Mouse (Mus musculus) heart, postnatal 36 days (tissue): ENCODE results near the gene Astl. TPM values are rescaled to one million over a fixed set of nuclear protein-coding genes. Genes with fewer than 3 reads are reported as not detected.

ENCODE experiments used
- DNase-seq, 2 experiments: peaks; one replicate each; pipeline ENCODE4 v3.0.0; 2021 to 2022
- intact Hi-C: fragments of 180-260 bp; cut with DNase I; formaldehyde crosslinking; loops from one replicate; pipeline ENCODE4 v1.15.1; 2025
- total RNA-seq, 2 experiments: library from RNA; stranded (reverse); gene quantifications; 2 replicates each; pipeline ENCODE4 v1.2.3; 2021

Astl gene
- total RNA-seq, 2 experiments from 2014 or later, result not detected

GRCm38 (mm10) chr2:127362459-127363281 lies 24.2 kb downstream of the Astl start, which contains the start of gene Adra2b:
Gene Adra2b, plus strand, starts transcription at chr2:127363208.
- peak; percentile 82 to 87 for DNase-seq
- intact Hi-C loops, result loop anchor here (1.0 to 5.0 kb wide), 3 partner anchors 68 to 195 kb away; no protein-coding TSS in a partner anchor

- DNase-seq, result no peak
- intact Hi-C loops, result loop anchor here (2.0 to 5.0 kb wide), 2 partner anchors 138 to 194 kb away; no protein-coding TSS in a partner anchor
Observed at GRCm38 (mm10) chr2:127363282-127363652, 24.8 kb downstream of the Astl start.

- intact Hi-C loops, result loop anchor here (2.0 to 5.0 kb wide), 2 partner anchors 137 to 194 kb away; no protein-coding TSS in a partner anchor
- DNase-seq, result no peak
Observed at GRCm38 (mm10) chr2:127363696-127364095, 25.3 kb downstream of the Astl start.

GRCm38 (mm10) chr2:127364452-127364851 lies 26.0 kb downstream of the Astl start:
- intact Hi-C loops, result loop anchor here (5.0 kb wide), 1 partner anchor 193 kb away; no protein-coding TSS in a partner anchor
- no peak for DNase-seq

DNA sequence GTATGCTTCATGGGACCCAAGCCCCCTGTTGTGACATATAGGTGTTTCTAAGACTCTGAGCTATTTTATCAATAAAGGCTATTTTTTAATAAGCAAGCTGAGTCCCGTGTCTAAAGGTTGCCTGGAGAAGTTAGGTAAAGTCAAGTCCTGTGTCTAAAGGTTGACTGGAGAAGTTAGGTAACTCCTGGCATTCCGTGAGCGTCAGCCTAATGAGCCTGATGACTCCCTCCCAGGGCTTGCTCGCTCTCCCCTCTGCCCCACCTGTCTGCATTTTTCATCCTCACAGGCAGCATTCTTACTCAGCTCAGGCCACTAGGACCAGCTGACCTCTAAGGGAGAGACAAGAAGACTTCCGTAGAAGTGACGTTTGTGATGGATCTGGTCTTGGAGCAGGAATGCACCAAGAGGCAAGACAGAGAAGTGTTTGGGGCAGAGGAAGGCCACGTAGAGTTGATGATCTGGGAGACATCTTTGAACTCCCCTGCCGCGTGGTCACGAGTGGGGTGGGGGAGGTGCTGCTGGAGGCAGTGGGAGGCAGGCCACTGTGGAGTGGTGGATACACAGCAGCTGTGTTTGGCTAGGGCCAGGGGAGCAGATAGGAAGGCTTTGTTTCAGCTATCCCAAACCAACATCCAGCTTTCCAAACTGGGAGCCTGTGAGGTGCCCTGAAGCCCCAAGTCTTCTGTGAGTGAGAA lies 28.8 kb downstream of the Astl start:
- no peak for DNase-seq
- intact Hi-C loops, result no loop called here

DNA sequence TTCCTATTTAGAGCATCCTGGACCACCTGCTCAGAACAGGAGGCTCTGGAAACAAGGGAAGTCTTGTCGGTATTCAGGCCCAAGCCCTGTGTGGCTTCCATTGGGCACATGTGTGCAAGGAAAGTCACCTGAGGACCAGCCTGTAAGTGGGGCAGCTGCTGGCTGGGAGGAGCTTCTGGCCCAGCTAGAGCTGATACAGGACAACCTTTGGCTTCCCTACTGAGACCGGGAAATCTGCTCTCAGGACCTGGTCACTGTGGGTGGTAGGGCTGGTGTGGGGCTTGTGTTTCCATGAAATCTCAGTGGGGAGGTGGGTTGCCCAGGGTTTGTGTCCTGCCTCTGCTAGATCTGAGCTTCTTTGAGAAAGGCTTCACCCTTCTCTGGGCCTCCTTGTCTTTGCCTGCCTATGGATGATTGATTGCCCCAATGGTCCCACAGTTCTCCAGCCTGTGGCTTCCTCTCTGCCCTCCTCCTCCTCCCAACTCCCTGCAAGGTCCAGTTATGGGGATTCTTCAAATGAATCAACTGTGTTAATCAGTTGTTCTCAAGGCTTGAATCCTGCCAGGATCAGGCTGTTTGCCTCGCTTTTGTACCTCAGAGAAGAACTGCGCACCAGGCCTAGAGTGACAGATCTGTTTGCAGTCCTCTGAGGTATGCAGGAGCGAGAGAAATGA lies 31.4 kb downstream of the Astl start:
- no peak for DNase-seq
- intact Hi-C loops, result no loop called here

DNA sequence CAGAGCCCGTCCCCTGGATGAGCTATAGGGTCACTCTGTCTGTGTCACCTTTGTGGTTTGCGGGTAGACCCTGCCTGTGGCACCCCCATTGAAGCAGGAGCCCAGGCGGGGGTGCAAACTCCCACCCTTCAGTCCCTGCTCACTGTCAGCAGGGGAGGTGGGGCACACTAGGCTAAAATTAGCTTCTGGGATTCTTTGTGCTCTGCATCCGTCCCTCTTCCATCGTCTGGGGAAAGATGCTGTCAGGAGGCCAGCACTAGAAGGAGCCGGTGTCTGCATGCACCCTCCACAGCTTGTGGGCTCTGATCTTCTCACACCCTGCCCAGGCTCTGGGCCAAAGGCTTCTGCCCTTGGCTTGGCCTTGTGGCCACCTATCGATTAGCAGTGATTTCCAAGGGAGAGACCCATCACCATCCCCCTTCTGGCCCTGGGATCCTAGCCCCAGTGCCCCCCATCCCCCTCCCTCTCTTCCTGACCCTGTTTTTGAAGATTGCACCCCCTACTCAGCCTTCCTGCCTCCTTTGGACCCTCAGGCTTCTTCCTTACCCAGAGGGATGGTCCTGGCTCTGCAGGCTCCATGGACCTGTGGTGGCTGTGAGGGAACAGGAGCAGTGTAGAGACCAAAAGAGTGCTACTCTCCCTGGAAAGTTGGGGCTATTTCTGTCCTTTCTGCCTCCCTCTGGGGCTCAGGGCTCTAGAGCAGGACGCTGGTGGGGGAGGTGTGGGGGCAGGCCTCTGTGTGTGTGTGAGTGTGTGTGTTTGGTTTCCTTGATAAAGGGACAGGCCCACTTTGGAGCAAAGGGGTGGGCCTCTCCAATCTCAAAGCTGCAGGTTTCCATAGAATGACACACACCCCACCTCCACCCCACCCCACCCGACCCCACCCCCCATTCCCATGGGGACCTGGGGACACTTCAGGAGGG lies 32.4 kb downstream of the Astl start:
- intact Hi-C loops, result no loop called here
- no peak for DNase-seq

DNA sequence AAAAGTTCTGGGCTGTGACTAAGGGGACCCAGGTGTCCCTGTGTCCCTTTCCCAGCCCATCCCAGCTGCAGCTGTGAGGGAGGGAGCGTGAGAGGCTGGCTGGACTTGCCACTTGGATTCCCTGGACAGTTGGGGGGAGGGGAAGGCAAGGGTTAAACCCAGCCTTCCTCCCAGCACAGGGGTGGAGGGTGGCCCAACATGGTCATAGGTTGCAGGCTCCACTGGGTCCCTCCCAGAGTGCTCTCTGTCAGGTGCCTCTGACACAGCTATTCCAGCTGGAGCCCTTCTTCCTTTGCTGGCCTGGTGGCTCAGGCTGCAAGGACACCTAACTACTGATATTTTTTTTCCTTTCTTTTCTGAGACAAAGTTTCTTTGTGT lies 33.0 kb downstream of the Astl start:
- no peak for DNase-seq

DNA sequence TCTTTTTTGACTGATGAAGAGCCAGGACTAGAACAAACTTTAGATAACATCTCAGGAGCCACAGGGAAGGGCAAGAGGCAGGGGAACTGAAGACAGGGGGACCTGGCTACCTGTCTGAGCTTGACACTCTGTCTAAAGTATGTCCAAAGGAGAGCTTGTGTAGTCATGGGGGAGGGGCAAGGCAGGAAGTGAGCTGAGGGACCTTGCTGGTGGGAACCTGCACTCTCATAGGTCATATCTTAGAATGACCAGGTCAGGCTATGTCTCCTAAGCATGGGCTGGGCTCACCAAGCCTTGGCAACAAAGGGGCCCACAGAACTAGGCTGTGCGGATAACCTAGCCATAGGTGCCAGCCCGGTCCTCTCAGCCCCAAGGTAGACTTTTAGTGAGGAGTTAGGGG lies 33.6 kb downstream of the Astl start:
- intact Hi-C loops, result no loop called here
- no peak for DNase-seq

More for the DNA sequence above, 33.0 kb downstream of the Astl start:
- intact Hi-C loops, result no loop called here

DNA sequence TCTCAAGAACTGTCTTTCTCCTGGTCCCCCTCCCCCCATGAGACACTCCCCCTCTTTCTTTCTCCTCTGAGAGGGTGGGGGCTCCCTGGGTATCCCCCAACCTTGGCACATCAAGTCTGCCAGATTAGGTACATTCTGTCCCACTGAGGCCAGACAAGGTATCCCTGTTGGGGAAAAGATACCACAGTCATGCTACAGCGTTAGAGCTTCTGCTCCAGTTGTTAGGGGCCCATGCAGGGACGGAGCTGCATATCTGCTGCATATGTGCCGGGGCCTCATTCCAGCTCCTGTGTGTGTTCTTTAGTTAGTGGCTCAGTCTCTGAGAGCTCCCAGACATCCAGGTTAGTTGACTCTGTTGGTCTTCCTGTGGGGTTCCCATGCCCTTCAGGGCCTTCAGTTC lies 35.7 kb downstream of the Astl start:
- DNase-seq, result no peak
- intact Hi-C loops, result no loop called here

- no peak for DNase-seq
- intact Hi-C loops, result no loop called here
Observed at GRCm38 (mm10) chr2:127375087-127375486, 36.6 kb downstream of the Astl start.

GRCm38 (mm10) chr2:127375759-127376341 lies 37.4 kb downstream of the Astl start:
- no peak for DNase-seq
- intact Hi-C loops, result no loop called here

- intact Hi-C loops, result no loop called here
- DNase-seq, result no peak
Observed at GRCm38 (mm10) chr2:127376423-127377051, 38.1 kb downstream of the Astl start.

DNA sequence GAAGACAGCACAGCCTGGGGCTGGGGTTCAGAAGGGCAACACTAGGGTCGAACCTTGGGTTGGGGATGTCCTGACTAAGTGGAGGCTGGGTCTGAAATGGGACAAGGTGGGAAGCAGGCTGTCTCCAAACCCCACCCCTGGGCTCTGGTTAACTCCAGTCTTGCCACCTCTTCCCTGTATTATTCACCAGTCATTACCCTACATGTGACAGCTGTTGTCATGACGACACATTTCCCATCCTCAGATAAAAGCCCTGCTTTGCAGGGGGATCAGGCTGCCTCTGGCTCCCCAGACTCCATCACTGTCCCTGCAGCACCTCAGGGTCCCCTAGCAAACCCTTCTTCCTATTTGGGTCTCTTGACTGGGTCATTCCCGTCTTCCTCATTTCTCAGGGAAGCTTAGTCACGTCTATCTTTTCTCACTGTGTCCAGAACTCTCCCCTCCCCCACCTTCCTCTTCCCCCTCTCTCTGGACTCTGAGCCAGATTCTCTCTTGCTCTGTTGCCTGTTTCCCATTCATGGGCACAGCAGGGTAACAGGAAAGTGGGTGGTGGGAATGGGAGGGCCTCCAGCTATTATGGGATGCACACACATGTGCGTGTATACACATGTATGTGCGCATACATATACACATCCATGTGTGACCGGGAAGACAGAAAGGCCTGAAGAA lies 39.6 kb downstream of the Astl start:
- no peak for DNase-seq
- intact Hi-C loops, result no loop called here

DNA sequence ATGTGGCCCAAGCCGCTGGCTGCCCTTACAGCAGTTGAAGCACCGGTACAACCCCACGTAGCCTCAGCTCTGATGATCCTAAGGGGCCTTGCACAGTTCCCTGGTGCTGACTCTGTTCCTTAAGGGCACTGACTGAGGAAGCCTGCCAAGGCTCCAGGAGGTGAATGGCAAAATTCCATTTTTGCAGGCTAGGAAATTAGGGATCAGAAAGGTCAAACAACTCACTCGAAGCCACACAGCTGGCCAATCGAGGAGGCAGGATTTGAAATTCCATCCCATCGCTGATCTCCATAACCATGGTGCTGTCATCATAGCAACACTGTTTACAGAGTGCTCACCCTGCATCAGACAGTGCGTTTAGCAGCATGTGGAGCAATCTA lies 40.2 kb downstream of the Astl start:
- intact Hi-C loops, result no loop called here
- no peak for DNase-seq

DNA sequence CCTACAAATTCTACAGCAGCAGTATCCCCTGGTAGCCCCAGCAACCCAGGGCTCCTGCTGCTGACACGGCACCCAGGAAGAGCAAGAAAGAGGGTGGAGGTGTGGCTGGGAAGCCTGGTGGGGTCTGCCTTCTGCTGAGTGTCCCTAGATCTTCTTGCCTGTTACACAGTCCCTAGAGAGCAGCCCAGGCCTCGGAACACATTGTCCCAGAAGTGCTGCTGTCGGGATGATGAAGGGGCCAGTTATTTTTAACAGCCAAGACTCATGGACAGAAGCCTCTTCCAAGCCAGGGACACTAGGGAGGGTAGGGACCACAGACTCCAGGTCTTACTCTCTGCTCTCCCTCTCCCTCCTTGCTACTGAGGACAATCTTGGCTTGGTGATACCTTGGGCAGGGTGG lies 40.8 kb downstream of the Astl start:
- DNase-seq, result no peak
- intact Hi-C loops, result no loop called here

DNA sequence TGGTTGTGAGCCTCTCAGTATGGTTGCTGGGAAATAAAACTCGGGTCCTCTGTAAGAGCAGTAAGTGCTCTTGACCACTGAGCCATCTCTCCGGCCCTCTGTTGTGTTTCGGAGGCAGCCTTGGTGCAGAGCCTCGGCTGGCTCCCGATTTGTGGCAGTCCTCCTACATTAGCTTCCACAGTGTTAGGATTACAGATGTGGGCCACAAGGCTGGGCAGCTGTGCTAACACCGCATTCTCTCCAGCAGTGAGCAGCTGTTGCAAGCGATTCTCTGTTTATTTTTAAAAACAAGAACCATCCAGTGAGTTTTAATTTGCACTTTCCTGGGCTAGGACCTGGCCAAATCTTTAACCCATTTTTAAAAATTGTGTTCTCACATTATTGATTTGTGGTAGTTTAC lies 45.4 kb downstream of the Astl start:
- DNase-seq, result no peak
- intact Hi-C loops, result no loop called here

- no peak for DNase-seq
- intact Hi-C loops, result no loop called here
Observed at GRCm38 (mm10) chr2:127387521-127387920, 49.1 kb downstream of the Astl start.

- no peak for DNase-seq
- intact Hi-C loops, result no loop called here
Observed at GRCm38 (mm10) chr2:127390352-127390751, 51.9 kb downstream of the Astl start.
